Mouse (Mus musculus) embryonic facial prominence, embryonic 12.5 days (tissue): ENCODE measurements at regions not wholly inside any gene's neighbourhood (a gene's known extent, or its start where the extent isn't known, plus 50 kb on each side); places are given as distances from the start of the nearest gene placed in this dataset.

ENCODE experiments used
- ATAC-seq: fragments of 200-750 bp; cut with Nextera tagmentation; 2 replicates; pipeline ENCODE4 v1.8.0; 2017; ENCODE audit not compliant: insufficient number of reproducible peaks, insufficient read depth, low FRiP score, low TSS enrichment
- H3K27ac ChIP-seq: fragments of 300-500 bp; sonication (generic); 2 replicates; pipeline ENCODE4 v1.5.1; 2016; ENCODE audit warnings: mild to moderate bottlenecking
- H3K27me3 ChIP-seq: fragments of 300-500 bp; sonication (generic); 2 replicates; pipeline ENCODE4 v1.6.1; 2016; ENCODE audit warnings: mild to moderate bottlenecking, moderate library complexity
- H3K36me3 ChIP-seq: fragments of 300-500 bp; sonication (generic); 2 replicates; pipeline ENCODE4 v1.6.1; 2016; ENCODE audit warnings: mild to moderate bottlenecking
- H3K4me1 ChIP-seq: fragments of 300-500 bp; sonication (generic); 2 replicates; pipeline ENCODE4 v1.6.1; 2016
- H3K4me2 ChIP-seq: fragments of 300-500 bp; sonication (generic); replicated peaks from 2 replicates; pipeline ENCODE4 v1.6.1; 2016; ENCODE audit warnings: mild to moderate bottlenecking, moderate library complexity
- H3K4me3 ChIP-seq: fragments of 300-500 bp; sonication (generic); 2 replicates; pipeline ENCODE4 v1.5.1; 2016; ENCODE audit warnings: mild to moderate bottlenecking
- H3K9ac ChIP-seq: fragments of 300-500 bp; sonication (generic); 2 replicates; pipeline ENCODE4 v1.6.1; 2016; ENCODE audit warnings: mild to moderate bottlenecking, moderate library complexity
- H3K9me3 ChIP-seq: fragments of 300-500 bp; sonication (generic); 2 replicates; pipeline ENCODE4 v1.6.1; 2016; ENCODE audit warnings: mild to moderate bottlenecking, moderate library complexity
- WGBS: fragments of 180-500 bp; shearing (Covaris S2); methylation state at CpG from one replicate; pipeline ENCODE4 v1.1.7; 2016; 5-methylcytosine and 5-hydroxymethylcytosine counted together

DNA sequence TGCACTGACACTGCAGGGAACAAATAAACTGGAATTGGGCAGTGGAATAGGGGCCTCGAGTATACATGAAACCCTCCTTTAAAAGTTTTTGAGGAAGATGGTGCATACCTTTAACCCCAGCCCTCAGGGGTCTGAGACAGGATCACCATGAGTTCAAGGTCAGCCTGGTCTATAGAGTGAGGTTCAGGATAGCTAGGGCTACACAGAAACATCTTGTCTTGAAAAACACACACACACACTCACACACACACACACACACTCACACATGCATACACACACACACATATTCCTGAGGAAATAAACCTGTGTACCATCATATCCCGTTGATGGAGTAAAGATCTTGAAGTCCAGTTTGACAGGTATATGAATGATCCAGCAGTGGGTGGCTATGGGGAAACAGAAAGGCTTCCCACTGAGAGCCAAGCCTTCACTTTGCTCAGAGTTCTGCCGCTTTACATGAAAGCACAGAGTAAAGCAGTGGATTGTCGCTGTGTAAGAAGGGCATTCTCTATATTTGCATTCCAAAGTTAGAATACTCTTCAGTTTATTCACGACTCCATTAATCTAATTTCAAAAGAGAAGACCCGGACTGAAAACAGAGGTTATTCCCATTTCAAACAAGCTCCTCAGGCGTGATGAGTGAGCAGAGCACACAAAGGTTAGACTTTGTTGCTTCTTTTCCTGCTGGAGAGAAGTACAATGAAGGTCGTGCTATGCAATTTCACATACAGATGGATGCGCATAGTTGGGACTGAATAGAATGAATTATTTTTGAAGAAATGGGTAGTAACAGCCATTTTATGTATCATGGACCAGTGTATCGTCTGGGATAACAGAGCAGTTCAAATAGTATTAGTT is 508.4 kb downstream of the Olfm4 start:
- ATAC-seq, result no peak
- no peak overlapping the region for H3K27ac ChIP-seq
- H3K27me3 ChIP-seq, result no peaks in the 10 kb centered on the region
- H3K36me3 ChIP-seq, result no peaks in the 10 kb centered on the region
- H3K9ac ChIP-seq, result no peak overlapping the region
- no peak overlapping the region for H3K4me2 ChIP-seq
- no peaks in the 10 kb centered on the region for H3K4me1 ChIP-seq
- no peaks in the 10 kb centered on the region for H3K9me3 ChIP-seq
- WGBS, result 82% methylated on average over 10 of the region's 10 CpGs
- no peak overlapping the region for H3K4me3 ChIP-seq

GRCm38 (mm10) chr14:80492901-80493279 is 509.0 kb downstream of the Olfm4 start:
- H3K4me1 ChIP-seq, result no peaks in the 10 kb centered on the region
- ATAC-seq, result no peak
- WGBS, result 69% methylated on average over 4 of the region's 4 CpGs

DNA sequence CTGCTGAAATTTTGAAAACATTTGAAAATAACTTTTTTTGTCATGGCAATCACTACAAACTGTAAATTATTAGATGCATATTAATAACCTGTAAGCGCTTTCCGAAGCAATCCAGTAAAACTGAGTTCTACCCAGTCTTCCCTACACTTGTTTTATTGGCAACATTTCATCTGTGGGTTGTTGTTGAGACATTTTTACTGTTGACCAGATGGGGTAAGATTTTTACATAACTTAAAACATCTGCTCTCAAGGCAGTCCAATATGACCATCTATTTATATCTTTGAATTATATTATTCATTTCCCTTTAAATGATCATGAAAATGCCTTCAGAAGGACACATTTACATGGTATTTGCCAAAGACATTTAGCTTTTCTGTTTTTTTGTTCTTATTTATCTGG is 520.5 kb downstream of the Olfm4 start:
- H3K27me3 ChIP-seq, result no peaks in the 10 kb centered on the region
- no peak overlapping the region for H3K9ac ChIP-seq
- 93% methylated on average over 2 of the region's 2 CpGs for WGBS
- no peak overlapping the region for H3K27ac ChIP-seq
- H3K36me3 ChIP-seq, result no peaks in the 10 kb centered on the region
- no peak for ATAC-seq
- no peaks in the 10 kb centered on the region for H3K4me1 ChIP-seq
- no peaks in the 10 kb centered on the region for H3K9me3 ChIP-seq
- no peak overlapping the region for H3K4me2 ChIP-seq
- no peak overlapping the region for H3K4me3 ChIP-seq

More at GRCm38 (mm10) chr14:80492901-80493279, 509.0 kb downstream of the Olfm4 start:
- Histone ChIP-seq H3K4me2 (no peak overlapping the region), H3K27ac (no peak overlapping the region), H3K9ac (no peak overlapping the region), H3K27me3 (no peaks in the 10 kb centered on the region), H3K4me3 (no peak overlapping the region), H3K36me3 (no peaks in the 10 kb centered on the region), H3K9me3 (no peaks in the 10 kb centered on the region)

- no peak for ATAC-seq
- H3K36me3 ChIP-seq, result no peaks in the 10 kb centered on the region
- H3K4me3 ChIP-seq, result no peak overlapping the region
- WGBS, result 92% methylated on average over 2 of the region's 2 CpGs
- H3K9ac ChIP-seq, result no peak overlapping the region
- H3K4me2 ChIP-seq, result no peak overlapping the region
- no peaks in the 10 kb centered on the region for H3K4me1 ChIP-seq
- no peaks in the 10 kb centered on the region for H3K9me3 ChIP-seq
- H3K27ac ChIP-seq, result no peak overlapping the region
- no peaks in the 10 kb centered on the region for H3K27me3 ChIP-seq
Observed at GRCm38 (mm10) chr14:80516626-80517025, 532.7 kb downstream of the Olfm4 start.

- WGBS, result 100% methylated on average over 1 of the region's 1 CpGs
- Histone ChIP-seq H3K9ac (no peak overlapping the region), H3K4me3 (no peak overlapping the region), H3K9me3 (no peaks in the 10 kb centered on the region), H3K4me2 (no peak overlapping the region), H3K4me1 (no peaks in the 10 kb centered on the region), H3K27ac (no peak overlapping the region), H3K36me3 (no peaks in the 10 kb centered on the region), H3K27me3 (no peaks in the 10 kb centered on the region)
- ATAC-seq, result no peak
Observed at GRCm38 (mm10) chr14:80521216-80521615, 537.3 kb downstream of the Olfm4 start.

DNA sequence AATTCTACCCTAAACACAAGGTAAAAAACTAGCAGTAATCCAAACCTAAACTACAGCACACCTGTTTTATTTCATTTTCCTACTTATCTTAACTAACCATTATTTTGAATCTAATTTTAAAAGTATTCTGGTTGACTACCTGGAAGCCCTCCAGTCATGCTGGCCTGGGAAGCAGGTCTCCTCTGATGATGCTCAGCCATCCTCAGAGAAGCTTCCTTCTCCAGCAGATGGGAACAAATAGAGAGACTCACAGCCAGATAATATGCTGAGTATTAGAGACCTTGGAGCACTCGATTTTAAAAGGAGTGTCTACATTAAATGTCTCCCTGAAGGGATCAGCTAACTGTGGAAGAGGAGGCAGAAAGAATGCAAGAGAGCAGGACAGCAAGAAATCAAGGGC is 537.8 kb downstream of the Olfm4 start:
- Histone ChIP-seq H3K4me1 (no peaks in the 10 kb centered on the region), H3K27me3 (no peaks in the 10 kb centered on the region), H3K27ac (no peak overlapping the region), H3K4me2 (no peak overlapping the region), H3K9ac (no peak overlapping the region), H3K9me3 (no peaks in the 10 kb centered on the region), H3K4me3 (no peak overlapping the region), H3K36me3 (no peaks in the 10 kb centered on the region)
- WGBS, result 79% methylated on average over 1 of the region's 1 CpGs
- ATAC-seq, result no peak

DNA sequence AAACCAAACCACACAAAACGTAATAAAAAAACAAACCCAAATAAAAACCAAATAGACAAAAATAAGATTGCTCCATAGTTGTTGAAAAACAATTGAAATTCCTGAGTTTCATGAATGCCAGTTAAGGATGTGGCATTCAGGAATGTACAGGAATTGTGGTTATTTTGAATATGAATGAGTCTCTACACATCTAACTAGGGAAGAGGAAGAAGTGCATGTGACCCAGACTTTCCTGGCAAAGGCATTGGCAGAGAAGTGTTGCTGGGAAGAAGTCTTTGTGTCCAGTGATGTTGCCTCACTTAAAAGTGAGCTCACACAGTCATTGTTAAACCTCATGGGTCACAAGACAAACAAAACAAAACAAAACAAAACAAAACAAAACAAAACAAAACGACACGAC is 538.7 kb downstream of the Olfm4 start:
- H3K36me3 ChIP-seq, result no peaks in the 10 kb centered on the region
- no peak overlapping the region for H3K4me3 ChIP-seq
- no peak for ATAC-seq
- H3K9ac ChIP-seq, result no peak overlapping the region
- WGBS, result 87% methylated on average over 3 of the region's 3 CpGs
- H3K27ac ChIP-seq, result no peak overlapping the region
- no peaks in the 10 kb centered on the region for H3K27me3 ChIP-seq
- H3K9me3 ChIP-seq, result no peaks in the 10 kb centered on the region
- no peaks in the 10 kb centered on the region for H3K4me1 ChIP-seq
- H3K4me2 ChIP-seq, result no peak overlapping the region

DNA sequence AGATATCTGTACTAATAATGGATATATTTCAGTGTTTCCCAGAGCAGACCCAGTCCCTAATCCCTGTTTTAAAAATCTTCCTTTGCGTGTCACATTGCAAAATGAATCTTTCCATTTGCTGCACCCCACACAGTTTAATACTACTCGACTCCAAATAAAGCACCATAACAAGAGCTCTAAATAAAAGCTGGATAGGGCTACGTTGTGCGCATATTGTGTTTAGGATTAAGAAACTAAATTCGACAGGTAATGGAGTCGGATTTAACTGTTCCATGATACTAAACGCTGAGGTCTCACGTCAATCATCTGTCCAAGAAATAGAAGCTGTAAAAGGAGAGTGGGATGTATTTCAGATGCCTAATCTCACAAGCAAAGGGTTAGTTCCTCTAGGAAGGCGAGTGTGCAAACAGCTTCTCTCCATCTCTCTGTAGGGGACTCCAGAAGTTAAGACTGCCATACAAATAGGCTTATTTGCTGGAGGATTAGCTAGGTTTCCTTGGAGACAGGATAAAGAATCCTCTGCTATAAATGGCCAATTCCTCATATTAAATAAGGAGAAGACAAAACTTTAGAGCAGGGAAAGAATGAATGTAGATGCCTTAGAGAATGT is 544.6 kb downstream of the Olfm4 start:
- WGBS, result 67% methylated on average over 9 of the region's 9 CpGs
- no peak overlapping the region for H3K27ac ChIP-seq
- no peaks in the 10 kb centered on the region for H3K27me3 ChIP-seq
- H3K9ac ChIP-seq, result no peak overlapping the region
- H3K4me1 ChIP-seq, result no peaks in the 10 kb centered on the region
- H3K4me3 ChIP-seq, result no peak overlapping the region
- ATAC-seq, result no peak
- no peaks in the 10 kb centered on the region for H3K9me3 ChIP-seq
- H3K4me2 ChIP-seq, result no peak overlapping the region
- no peaks in the 10 kb centered on the region for H3K36me3 ChIP-seq

- Histone ChIP-seq H3K4me3 (no peak overlapping the region), H3K36me3 (no peaks in the 10 kb centered on the region), H3K9me3 (no peaks in the 10 kb centered on the region), H3K27me3 (no peaks in the 10 kb centered on the region), H3K4me2 (no peak overlapping the region), H3K9ac (no peak overlapping the region), H3K27ac (no peak overlapping the region), H3K4me1 (no peaks in the 10 kb centered on the region)
- 39% methylated on average over 7 of the region's 7 CpGs for WGBS
- ATAC-seq, result no peak
Observed at GRCm38 (mm10) chr14:80536044-80536745, 552.3 kb downstream of the Olfm4 start.

- no peak overlapping the region for H3K4me3 ChIP-seq
- ATAC-seq, result no peak
- no peaks in the 10 kb centered on the region for H3K4me1 ChIP-seq
- 81% methylated on average over 11 of the region's 11 CpGs for WGBS
- H3K27ac ChIP-seq, result no peak overlapping the region
- no peaks in the 10 kb centered on the region for H3K27me3 ChIP-seq
- H3K4me2 ChIP-seq, result no peak overlapping the region
- no peak overlapping the region for H3K9ac ChIP-seq
- no peaks in the 10 kb centered on the region for H3K36me3 ChIP-seq
- no peaks in the 10 kb centered on the region for H3K9me3 ChIP-seq
Observed at GRCm38 (mm10) chr14:80559950-80560349, 576.1 kb downstream of the Olfm4 start.
